Mouse (Mus musculus) neural tube, embryonic 14.5 days (tissue): ENCODE measurements around the gene Krt36. TPM values are rescaled to one million over a fixed set of nuclear protein-coding genes. Genes with fewer than 3 reads are reported as not detected.

Source experiments
- ATAC-seq: fragments of 200-750 bp; cut with Nextera tagmentation; 2 replicates; pipeline ENCODE4 v1.8.0; 2017; ENCODE audit warnings: low read depth, mild to moderate bottlenecking, moderate TSS enrichment, moderate library complexity
- H3K27ac ChIP-seq: fragments of 300-500 bp; sonication (generic); 2 replicates; pipeline ENCODE4 v1.5.1; 2014; ENCODE audit warnings: low read depth, mild to moderate bottlenecking, control low read depth, low read length, moderate library complexity, mixed read lengths
- H3K27me3 ChIP-seq: fragments of 300-500 bp; sonication (generic); 2 replicates; pipeline ENCODE4 v1.6.1; 2014; ENCODE audit warnings: low read length; ENCODE audit not compliant: control insufficient read depth, insufficient read depth
- H3K36me3 ChIP-seq: fragments of 300-500 bp; sonication (generic); 2 replicates; pipeline ENCODE4 v1.6.1; 2014; ENCODE audit warnings: low read length, mixed read lengths; ENCODE audit not compliant: control insufficient read depth, insufficient read depth
- H3K4me1 ChIP-seq: fragments of 300-500 bp; sonication (generic); 2 replicates; pipeline ENCODE4 v1.6.1; 2014; ENCODE audit warnings: low read length; ENCODE audit not compliant: control insufficient read depth, insufficient read depth
- H3K4me2 ChIP-seq: fragments of 300-500 bp; sonication (generic); 2 replicates; pipeline ENCODE4 v1.6.1; 2014; ENCODE audit warnings: mild to moderate bottlenecking, low read depth, low read length, control low read depth
- H3K4me3 ChIP-seq: fragments of 300-500 bp; sonication (generic); 2 replicates; pipeline ENCODE4 v1.5.1; 2014; ENCODE audit warnings: low read depth, low read length, control low read depth, mixed read lengths
- H3K9ac ChIP-seq: fragments of 300-500 bp; sonication (generic); replicated peaks from 2 replicates; pipeline ENCODE4 v1.6.1; 2014; ENCODE audit warnings: low read depth, mild to moderate bottlenecking, control low read depth, low read length, mixed read lengths
- H3K9me3 ChIP-seq: fragments of 300-500 bp; sonication (generic); 2 replicates; pipeline ENCODE4 v1.6.1; 2016; ENCODE audit warnings: low read length; ENCODE audit not compliant: control insufficient read depth
- WGBS: fragments of 180-500 bp; shearing (Covaris S2); extraction: QIAGEN DNeasy Blood & Tissue Kit; methylation state at CpG from one replicate; pipeline ENCODE4 v1.1.7; 2014; 5-methylcytosine and 5-hydroxymethylcytosine counted together
- polyA plus RNA-seq: library from polyadenylated mRNA; unstranded; fragments of >200 nt; fragmentation: Nextera tagmentation; extraction: Ambion mirVana; gene quantifications from 2 replicates; pipeline ENCODE4 v1.2.1, GENCODE M21; 2014

Krt36 gene
- polyA plus RNA-seq, 1 experiment from 2014 or later: not detected

DNA sequence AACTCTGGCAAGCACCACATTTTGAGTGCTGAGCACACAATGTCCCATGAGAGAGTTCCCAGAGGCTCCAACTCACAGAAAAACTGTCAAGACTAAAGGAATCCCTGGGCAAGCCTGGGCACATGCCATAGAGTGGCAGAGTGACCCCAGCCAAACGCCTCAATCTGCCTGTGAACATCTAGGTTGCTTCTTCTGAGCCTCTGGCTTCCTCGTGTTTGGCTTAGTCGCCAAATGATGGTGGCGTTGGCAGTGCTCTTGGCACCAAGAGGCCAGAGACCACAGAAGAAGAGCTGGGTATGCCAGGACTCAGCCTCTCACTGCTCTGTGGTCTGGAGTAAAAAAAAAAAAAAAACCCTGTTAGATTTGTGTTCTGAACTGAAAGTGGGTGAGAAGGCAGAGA is 5.0 kb downstream of the Krt36 start:
- no peaks in the 10 kb centered on the region for H3K4me1 ChIP-seq
- ATAC-seq: no peak
- no peak overlapping the region for H3K9ac ChIP-seq
- WGBS: 87% methylated on average over 4 of the region's 4 CpGs
- H3K9me3 ChIP-seq: no peaks in the 10 kb centered on the region
- no peak overlapping the region for H3K4me3 ChIP-seq
- no peaks in the 10 kb centered on the region for H3K36me3 ChIP-seq
- H3K27me3 ChIP-seq: no peaks in the 10 kb centered on the region
- no peak overlapping the region for H3K27ac ChIP-seq
- no peak overlapping the region for H3K4me2 ChIP-seq

DNA sequence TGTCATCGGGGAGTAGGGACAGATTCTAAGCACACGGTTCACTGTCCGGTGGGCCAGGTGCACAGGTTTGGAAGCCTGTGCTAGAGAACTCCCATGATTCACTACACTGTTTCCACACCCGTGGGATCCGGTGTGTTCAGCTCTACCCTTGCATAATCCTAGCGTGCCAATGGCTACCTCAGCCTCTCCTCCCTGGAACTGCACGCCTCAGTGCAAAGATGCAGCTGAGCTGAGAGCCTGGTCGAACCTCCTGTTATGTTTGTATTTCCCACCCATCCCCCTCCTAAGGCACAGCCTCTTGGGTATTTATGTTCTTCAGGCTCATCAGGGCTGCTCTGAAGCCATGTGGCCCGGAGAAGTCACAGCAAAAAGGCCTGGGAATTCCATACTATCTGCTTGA is 7.6 kb downstream of the Krt36 start:
- ATAC-seq: no peak

DNA sequence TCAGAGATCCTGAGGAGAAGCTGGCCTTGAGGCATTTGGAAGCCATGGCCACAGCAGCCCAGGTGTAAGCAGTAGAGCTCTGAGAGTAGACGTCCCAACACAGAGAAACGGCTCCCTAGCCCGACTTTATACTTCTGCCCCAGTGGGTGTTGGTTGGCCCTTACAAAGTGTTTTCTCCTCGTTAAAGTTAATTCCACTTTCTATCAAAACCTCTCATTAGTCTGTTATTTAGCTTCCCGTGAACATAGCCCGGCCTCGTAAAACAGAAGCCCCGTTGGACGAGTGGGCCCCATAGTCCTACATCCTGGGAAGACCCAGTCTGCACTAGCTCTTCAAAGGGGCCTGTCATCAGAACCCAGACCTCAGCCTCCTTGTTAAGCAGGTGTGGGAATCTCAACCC is 9.3 kb downstream of the Krt36 start, which contains the start of gene Krt35:
Gene Krt35, minus strand, starts transcription at position 101 of the 400 bp plus-strand sequence.
- H3K4me1 ChIP-seq: no peaks in the 10 kb centered on the region
- no peak within 1 kb of the TSS for H3K4me2 ChIP-seq
- H3K27ac ChIP-seq: no peak within 1 kb of the TSS
- H3K9ac ChIP-seq: no peak within 1 kb of the TSS
- H3K4me3 ChIP-seq: no peak within 1 kb of the TSS
- no peak for ATAC-seq
- H3K9me3 ChIP-seq: no peaks in the 10 kb centered on the region
- no peaks in the 10 kb centered on the region for H3K27me3 ChIP-seq
- 85% methylated on average over 9 of the region's 9 CpGs for WGBS
- no peaks in the 10 kb centered on the region for H3K36me3 ChIP-seq

More for the DNA sequence above, 7.6 kb downstream of the Krt36 start:
- Histone ChIP-seq H3K4me2 (no peak overlapping the region), H3K4me1 (no peaks in the 10 kb centered on the region), H3K36me3 (no peaks in the 10 kb centered on the region), H3K9ac (no peak overlapping the region), H3K9me3 (no peaks in the 10 kb centered on the region), H3K27ac (no peak overlapping the region), H3K4me3 (no peak overlapping the region), H3K27me3 (no peaks in the 10 kb centered on the region)
- 79% methylated on average over 9 of the region's 9 CpGs for WGBS

DNA sequence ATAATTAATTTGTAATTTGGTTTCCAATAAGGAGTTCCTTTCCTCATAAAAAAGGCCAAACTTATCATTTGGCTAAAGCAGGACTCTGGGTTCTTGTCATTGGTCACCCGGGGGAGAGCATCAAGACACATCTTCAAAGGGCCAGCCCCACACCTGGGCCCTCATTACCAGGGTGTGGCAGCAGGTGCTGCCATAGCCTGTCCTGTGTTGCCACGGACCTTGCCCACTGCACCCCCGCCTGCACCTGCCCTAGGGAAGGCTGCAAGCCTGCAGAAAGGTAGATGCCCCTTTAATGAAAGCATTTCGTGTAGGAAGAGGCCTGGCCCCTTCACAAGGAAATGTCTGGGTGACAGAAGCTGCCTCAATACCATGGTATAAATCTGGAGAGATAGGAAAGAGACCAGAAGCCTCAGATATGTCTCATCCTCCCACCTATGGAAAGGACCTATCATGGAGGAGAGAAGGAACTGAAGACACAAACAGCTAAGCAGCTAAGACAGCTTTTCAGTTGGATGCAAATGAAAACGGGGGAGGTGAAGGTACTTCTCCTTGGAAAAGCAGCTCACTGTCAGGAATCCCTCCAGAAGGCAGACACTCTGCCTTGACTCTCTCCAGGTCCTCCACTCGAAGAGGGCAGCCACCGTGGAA is 16.9 kb downstream of the Krt36 start:
- WGBS: 76% methylated on average over 7 of the region's 7 CpGs
- no peaks in the 10 kb centered on the region for H3K36me3 ChIP-seq
- no peak overlapping the region for H3K27ac ChIP-seq
- no peaks in the 10 kb centered on the region for H3K9me3 ChIP-seq
- H3K9ac ChIP-seq: no peak overlapping the region
- no peaks in the 10 kb centered on the region for H3K4me1 ChIP-seq
- no peaks in the 10 kb centered on the region for H3K27me3 ChIP-seq
- H3K4me3 ChIP-seq: no peak overlapping the region
- no peak for ATAC-seq
- H3K4me2 ChIP-seq: no peak overlapping the region

DNA sequence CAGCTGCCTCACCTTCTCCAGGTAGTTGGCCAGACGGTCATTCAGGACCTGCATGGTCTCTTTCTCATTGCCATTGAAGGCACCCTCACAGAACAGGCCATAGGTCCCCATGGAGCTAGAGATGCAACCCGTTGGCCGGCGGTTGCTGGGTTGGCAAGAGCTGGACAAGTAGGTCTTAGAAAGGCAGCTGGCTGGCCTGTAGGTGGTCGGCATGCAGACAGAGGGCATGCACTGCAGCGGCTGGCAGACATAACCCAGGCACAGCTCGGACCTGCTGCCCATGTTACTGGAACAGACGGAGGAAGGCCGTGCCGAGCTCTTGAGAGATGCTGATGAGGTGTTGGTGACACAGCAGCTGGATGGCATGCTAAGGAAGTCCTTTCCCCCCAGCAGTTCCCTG is 17.6 kb downstream of the Krt36 start, which contains the start of gene Krt32:
Gene Krt32, minus strand, starts transcription at position 366 of the 400 bp plus-strand sequence.
- no peak within 1 kb of the TSS for H3K27ac ChIP-seq
- 94% methylated on average over 10 of the region's 10 CpGs for WGBS
- H3K4me1 ChIP-seq: no peaks in the 10 kb centered on the region
- no peak within 1 kb of the TSS for H3K4me3 ChIP-seq
- no peak within 1 kb of the TSS for H3K4me2 ChIP-seq
- no peak within 1 kb of the TSS for H3K9ac ChIP-seq
- no peaks in the 10 kb centered on the region for H3K9me3 ChIP-seq
- H3K36me3 ChIP-seq: no peaks in the 10 kb centered on the region
- no peak for ATAC-seq
- no peaks in the 10 kb centered on the region for H3K27me3 ChIP-seq

DNA sequence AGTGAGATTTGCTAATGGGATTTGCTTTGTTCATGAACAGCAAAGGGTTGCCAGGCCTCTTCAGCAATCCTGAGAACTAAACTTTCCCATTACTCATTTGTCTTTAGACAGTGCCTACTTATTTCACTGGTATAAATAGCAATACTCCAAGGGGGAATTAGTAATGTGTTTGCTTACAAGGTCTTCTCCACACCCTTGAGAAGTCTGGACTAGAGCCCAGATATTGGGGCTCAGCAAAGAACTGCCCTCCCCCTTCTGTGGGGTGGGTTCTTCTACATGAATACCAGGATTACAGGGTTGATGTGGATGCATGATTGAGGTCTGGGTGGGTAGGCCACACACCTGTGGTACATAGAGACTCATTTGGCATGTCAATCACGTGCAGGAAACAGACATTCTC is 31.6 kb downstream of the Krt36 start:
- Histone ChIP-seq H3K27me3 (no peaks in the 10 kb centered on the region), H3K27ac (no peak overlapping the region), H3K4me1 (no peaks in the 10 kb centered on the region), H3K36me3 (no peaks in the 10 kb centered on the region), H3K9ac (no peak overlapping the region), H3K9me3 (no peaks in the 10 kb centered on the region), H3K4me2 (no peak overlapping the region), H3K4me3 (no peak overlapping the region)
- no peak for ATAC-seq
- 78% methylated on average over 1 of the region's 1 CpGs for WGBS

DNA sequence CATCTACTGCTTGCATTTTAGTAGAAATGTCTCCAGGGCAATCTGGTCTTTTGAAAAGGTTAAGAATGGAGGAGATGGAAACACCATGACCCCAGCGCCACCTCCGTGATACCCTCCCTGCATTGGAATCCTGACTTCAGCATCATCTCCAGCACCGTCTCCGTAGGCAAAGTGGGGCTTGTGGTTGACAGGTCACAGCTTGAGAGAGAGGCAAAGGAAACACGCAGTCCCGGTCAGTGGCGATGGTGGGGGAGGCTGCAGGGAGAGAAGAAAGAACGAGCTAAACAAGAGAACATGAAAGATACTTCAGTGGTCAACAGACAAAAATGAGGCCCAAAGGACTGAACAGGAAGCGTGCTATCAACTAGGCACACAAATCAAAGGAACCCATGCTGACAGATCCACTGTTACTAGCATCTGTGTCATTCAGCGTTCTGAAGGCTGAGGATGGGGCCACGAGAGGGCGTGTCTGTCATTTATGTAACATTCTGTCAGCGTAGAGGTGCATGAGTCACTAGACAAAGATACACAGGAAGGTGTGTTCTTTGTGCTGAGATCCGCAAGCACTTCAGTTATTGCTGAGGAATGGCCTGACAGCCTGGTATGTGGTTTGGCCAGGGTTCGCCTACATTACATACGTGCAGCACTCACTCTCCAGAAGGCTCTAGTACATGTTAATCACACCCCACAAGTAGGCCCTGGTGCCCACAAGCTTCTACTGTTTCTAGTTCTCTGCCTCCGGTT is 38.0 kb downstream of the Krt36 start:
- no peak overlapping the region for H3K9ac ChIP-seq
- no peaks in the 10 kb centered on the region for H3K27me3 ChIP-seq
- WGBS: 84% methylated on average over 17 of the region's 17 CpGs
- no peak for ATAC-seq
- H3K4me2 ChIP-seq: no peak overlapping the region
- H3K9me3 ChIP-seq: no peaks in the 10 kb centered on the region
- H3K4me3 ChIP-seq: no peak overlapping the region
- H3K27ac ChIP-seq: no peak overlapping the region
- H3K36me3 ChIP-seq: no peaks in the 10 kb centered on the region
- H3K4me1 ChIP-seq: no peaks in the 10 kb centered on the region

DNA sequence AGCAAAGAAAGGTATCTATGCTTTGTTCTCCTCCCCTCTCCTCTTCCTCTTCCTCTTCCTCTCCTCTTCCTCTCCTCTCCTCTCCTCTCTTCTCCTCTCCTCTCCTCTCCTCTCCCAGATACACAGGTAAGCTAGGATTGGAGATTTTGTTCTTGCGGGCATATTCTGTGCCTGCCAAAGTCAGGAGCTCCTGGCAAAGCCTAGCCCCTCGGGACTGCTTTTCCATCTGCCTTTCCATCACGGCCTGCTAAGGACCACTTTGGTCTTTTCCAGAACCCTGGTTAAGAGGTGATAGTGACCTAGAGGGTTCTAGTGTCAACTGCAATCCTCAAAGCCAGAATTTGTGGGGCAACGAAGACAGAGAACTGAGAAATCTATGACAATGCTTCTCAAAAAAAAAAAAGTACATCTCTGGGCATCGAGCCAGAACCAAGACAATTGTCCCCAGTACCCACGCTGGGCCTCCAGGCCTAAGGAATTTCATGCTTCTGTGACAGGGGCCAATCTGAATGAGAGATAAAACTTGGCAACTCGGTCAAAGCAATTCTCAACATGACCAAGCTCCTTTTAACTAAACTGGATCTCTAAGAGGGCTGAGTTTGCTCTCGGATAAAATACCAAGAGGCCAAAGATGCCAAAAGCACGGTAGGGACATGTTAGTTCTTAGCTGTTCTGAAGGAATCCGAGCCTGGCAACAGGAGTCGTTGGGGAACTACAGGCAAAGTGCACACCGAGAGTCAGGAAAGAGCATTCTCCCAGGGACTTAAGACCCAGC is 39.0 kb downstream of the Krt36 start:
- no peaks in the 10 kb centered on the region for H3K36me3 ChIP-seq
- H3K9me3 ChIP-seq: no peaks in the 10 kb centered on the region
- no peak for ATAC-seq
- no peak overlapping the region for H3K27ac ChIP-seq
- H3K4me3 ChIP-seq: no peak overlapping the region
- H3K4me2 ChIP-seq: no peak overlapping the region
- H3K9ac ChIP-seq: no peak overlapping the region
- H3K4me1 ChIP-seq: no peaks in the 10 kb centered on the region
- 70% methylated on average over 12 of the region's 12 CpGs for WGBS
- H3K27me3 ChIP-seq: no peaks in the 10 kb centered on the region

DNA sequence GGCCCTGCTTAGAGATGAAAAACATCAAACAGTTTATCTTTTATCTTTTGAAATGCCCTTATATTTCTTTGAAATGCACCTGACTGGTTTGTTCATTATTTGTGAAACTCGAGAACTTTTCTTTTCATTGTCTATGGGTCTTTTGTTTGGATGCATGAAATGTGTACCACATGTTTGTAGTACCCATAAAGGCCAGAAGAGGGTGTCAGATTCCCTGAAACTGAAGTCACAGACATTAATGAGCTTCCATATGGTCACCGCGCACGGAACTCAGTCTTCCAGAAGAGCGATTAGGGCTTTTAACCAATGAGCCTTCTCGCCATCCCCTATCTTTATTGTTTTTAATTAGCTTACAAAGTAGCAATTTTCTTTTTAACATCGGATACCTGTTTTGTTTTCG is 46.6 kb downstream of the Krt36 start:
- Histone ChIP-seq H3K36me3 (no peaks in the 10 kb centered on the region), H3K4me1 (no peaks in the 10 kb centered on the region), H3K4me3 (no peak overlapping the region), H3K27me3 (no peaks in the 10 kb centered on the region), H3K27ac (no peak overlapping the region), H3K9ac (no peak overlapping the region), H3K4me2 (no peak overlapping the region), H3K9me3 (no peaks in the 10 kb centered on the region)
- ATAC-seq: no peak
- WGBS: 69% methylated on average over 8 of the region's 8 CpGs
